In the genomic region with DNA sequence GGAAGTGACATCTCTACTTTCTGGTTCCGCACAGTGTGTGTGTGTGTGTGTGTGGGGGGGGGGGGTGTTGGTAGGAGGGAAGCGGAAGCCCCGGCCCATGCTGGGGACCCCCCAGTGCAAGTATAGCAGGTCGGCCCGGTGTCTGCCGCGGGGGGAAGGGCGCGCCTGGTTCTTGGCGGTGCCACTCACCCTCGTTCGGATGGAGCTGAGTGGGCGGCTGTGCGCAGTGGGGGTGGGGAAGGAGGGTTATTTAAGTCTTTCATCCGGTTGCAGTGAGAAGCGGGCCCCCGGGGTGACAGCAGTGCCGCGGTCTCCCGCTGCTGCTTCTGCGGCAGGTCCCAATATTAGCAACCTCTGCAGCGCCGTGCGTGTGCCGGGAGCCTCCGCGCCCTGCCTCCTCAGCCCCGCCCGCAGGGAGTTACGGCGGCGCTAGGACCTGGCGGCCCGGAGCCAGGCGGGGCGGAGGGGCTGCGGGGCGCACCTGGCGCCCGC, we compare ENCODE assay signal across 9 mouse cellular contexts. TPM values are rescaled to one million over a fixed set of nuclear protein-coding genes. Genes with fewer than 3 reads are reported as not detected.
DNase-seq lines count a peak whose midpoint lies in the region; ATAC-seq lines count a peak whose summit lies in the region.
"Had no signal": no experiment of that assay in that cellular context is flagged by ENCODE, and none has a peak within 500 bp of the region (broad histone marks: within the 10 kb centered on the region; RNA-seq: fewer than 3 reads in every experiment).

No protein-coding gene starts in this region.

- no peaks in the 10 kb centered on the region for H3K9me3 ChIP-seq in intestine, embryonic 16.5 days (ENCODE audit: control insufficient read depth, low read length)
- H3K9me3 ChIP-seq in limb, embryonic 10.5 days (replicated peaks): no peaks in the 10 kb centered on the region

- peak; percentile 74 for ATAC-seq in intestine, embryonic 16.5 days

- H3K27ac ChIP-seq in intestine, embryonic 16.5 days (ENCODE audit: low read length): peak overlapping the region; percentile 80
- peak overlapping the region; percentile 76 for H3K27ac ChIP-seq in limb, embryonic 10.5 days
- H3K27ac ChIP-seq: macrophage had no signal

- H3K36me3 ChIP-seq in intestine, embryonic 16.5 days (ENCODE audit: control insufficient read depth, insufficient read depth, low read length): no peaks in the 10 kb centered on the region
- H3K36me3 ChIP-seq in limb, embryonic 10.5 days: no peaks in the 10 kb centered on the region

- H3K27me3 ChIP-seq in intestine, embryonic 16.5 days (replicated peaks; ENCODE audit: control insufficient read depth, insufficient read depth, low read length): peaks cover 20% of the 10 kb centered on the region
- peaks cover 75% of the 10 kb centered on the region for H3K27me3 ChIP-seq in limb, embryonic 10.5 days (ENCODE audit: low read depth, poor library complexity, severe bottlenecking)

- peak overlapping the region; percentile 88 for H3K9ac ChIP-seq in intestine, embryonic 16.5 days (ENCODE audit: low read depth, low read length)

- H3K4me1 ChIP-seq in intestine, embryonic 16.5 days (ENCODE audit: control insufficient read depth, insufficient read depth, low read length): peaks cover 7% of the 10 kb centered on the region
- peaks cover 55% of the 10 kb centered on the region for H3K4me1 ChIP-seq in limb, embryonic 10.5 days

- H3K4me3 ChIP-seq in intestine, embryonic 16.5 days (ENCODE audit: low read length): peak overlapping the region; percentile 76
- H3K4me3 ChIP-seq in limb, embryonic 10.5 days: peak overlapping the region; percentile 65

- WGBS in intestine, embryonic 16.5 days: under 1% methylated on average over 40 of the region's 40 CpGs
- WGBS in limb, embryonic 10.5 days: 0% methylated on average over 40 of the region's 40 CpGs

- DNase-seq in layer of hippocampus, adult 11-12 months (ENCODE audit: low spot score): peak; percentile 52
- no peak for DNase-seq in layer of hippocampus, adult 9-10 months (ENCODE audit: low spot score)
- DNase-seq in cerebellum, adult 9-11 months: peak; percentile 89
- DNase-seq in frontal cortex, postnatal 14 days (ENCODE audit: low spot score in 2 of 2): peak; percentile 60 to 65
- peak; percentile 82 for DNase-seq in limb, embryonic 10.5 days (ENCODE audit: low spot score)
- DNase-seq in naive thymus-derived CD4-positive, alpha-beta T cell, adult 2 months (ENCODE audit: low read depth): peak; percentile 37
- peak; percentile 64 for DNase-seq in thymus, postnatal 14 days

- H3K4me2 ChIP-seq in intestine, embryonic 16.5 days (ENCODE audit: low read depth, low read length): peak overlapping the region; percentile 71

RNA-seq across cellular contexts. Expression of a gene that starts 5.7 kb away (rescaled TPM):
- 14.9 and 16.1 TPM in 2 replicates for polyA plus RNA-seq in intestine, embryonic 16.5 days (2015; fragmentation: Nextera tagmentation; extraction: Ambion mirVana)
- 3.0 and 6.5 TPM in 2 replicates for polyA plus RNA-seq in limb, embryonic 10.5 days (2016; fragmentation: Nextera tagmentation; extraction: Ambion mirVana)
